Mouse (Mus musculus): Measurements from ENCODE around the gene Cbx2. TPM values are rescaled to one million over a fixed set of nuclear protein-coding genes. Genes with fewer than 3 reads are reported as not detected.

Cbx2 gene
- polyA plus RNA-seq, 1 experiment, result 2.1 TPM

DNA sequence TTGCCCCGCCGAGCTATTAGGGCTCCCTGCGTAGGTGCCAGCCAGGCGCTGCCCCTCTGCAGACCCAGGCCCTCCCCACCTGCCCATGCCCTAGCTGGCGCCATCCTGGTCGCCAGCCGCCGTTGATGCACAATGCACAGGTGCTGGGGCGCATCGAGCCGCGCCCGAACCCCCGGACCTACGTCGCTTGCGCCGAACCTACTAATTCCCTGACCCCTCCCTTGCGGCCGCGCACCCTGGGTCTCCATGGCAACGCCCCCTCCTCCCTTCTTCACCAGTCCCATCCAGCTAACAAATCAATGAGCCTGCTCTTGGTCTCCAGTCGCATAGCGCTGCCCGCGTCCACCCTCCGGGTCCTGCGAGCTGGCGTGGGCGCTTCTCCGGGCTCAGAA, 18.6 kb downstream of the Cbx2 start:
- peak overlapping the region; percentile 63 for H3K4me3 ChIP-seq (ENCODE audit: extremely low read depth, insufficient read depth, insufficient read length)
- no peak for TF ChIP-seq CTCF (IDR thresholded peaks at IDR 0.05; ENCODE audit: extremely low read depth, insufficient read depth, insufficient read length, insufficient replicate concordance)
- no peak for TF ChIP-seq POLR2A (IDR thresholded peaks at IDR 0.05; ENCODE audit: low read depth, low read length)
- WGBS, result under 1% methylated on average over 31 of the region's 31 CpGs
- H3K27me3 ChIP-seq (ENCODE audit: control insufficient read depth, insufficient read depth, low read length), result peaks cover 38% of the 10 kb centered on the region
- H3K36me3 ChIP-seq (ENCODE audit: control insufficient read depth, insufficient read depth, low read length), result peaks cover 8% of the 10 kb centered on the region; the same call in 1 of the 2 replicates
- peaks cover 24% of the 10 kb centered on the region for H3K4me1 ChIP-seq (ENCODE audit: control insufficient read depth, insufficient read depth, insufficient read length)
- H3K27ac ChIP-seq (ENCODE audit: insufficient read depth, low read length), result no peak overlapping the region
- no peak for DNase-seq (ENCODE audit: low read depth in 1 of 2, low spot score in 2 of 2)

DNA sequence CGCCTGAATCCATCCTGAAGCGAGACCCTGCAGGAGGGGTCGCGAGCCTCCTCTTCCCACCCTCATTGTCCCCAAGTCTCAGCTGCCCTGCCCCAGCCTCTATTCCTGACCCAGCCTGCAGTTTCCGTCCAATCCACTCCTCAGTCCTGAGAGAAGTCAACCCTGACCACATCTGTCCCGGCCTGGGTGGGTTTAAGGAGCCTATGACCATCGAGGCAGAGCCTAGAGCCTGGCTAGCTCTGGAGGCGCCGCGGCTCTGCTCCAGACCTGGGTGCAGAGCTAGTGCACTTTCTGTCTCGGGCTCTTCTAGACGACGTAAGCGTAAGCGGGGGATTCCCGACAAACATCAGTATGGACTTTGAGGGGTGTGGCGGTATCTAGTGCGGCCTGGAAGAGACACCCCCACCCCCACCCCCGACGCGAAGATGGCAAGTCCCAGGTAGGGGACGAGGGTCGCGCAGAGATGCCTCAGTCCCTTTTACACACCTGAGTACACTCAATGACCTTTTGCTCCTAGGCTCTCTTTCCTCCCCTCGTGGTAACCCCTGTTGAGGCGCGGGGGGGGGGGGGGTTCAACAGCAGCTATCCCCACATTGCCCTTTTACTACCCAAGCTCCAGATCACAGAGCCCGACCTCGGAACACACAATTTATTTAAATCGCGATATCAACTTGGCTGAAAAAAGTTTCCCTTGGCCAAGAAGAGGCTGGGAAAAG, 19.1 kb downstream of the Cbx2 start:
- DNase-seq (ENCODE audit: low read depth in 1 of 2, low spot score in 2 of 2), result no peak
- no peak overlapping the region for H3K27ac ChIP-seq (ENCODE audit: insufficient read depth, low read length)
- TF ChIP-seq POLR2A (IDR thresholded peaks at IDR 0.05; ENCODE audit: low read depth, low read length) (no peak), CTCF (IDR thresholded peaks at IDR 0.05; ENCODE audit: extremely low read depth, insufficient read depth, insufficient read length, insufficient replicate concordance) (no peak)
- peak overlapping the region; percentile 63; the same call in 1 of the 2 replicates for H3K4me3 ChIP-seq (ENCODE audit: extremely low read depth, insufficient read depth, insufficient read length)
- H3K27me3 ChIP-seq (ENCODE audit: control insufficient read depth, insufficient read depth, low read length), result peaks cover 43% of the 10 kb centered on the region
- H3K4me1 ChIP-seq (ENCODE audit: control insufficient read depth, insufficient read depth, insufficient read length), result peaks cover 30% of the 10 kb centered on the region
- WGBS, result 4% methylated on average over 31 of the region's 31 CpGs
- H3K36me3 ChIP-seq (ENCODE audit: control insufficient read depth, insufficient read depth, low read length), result peaks cover 8% of the 10 kb centered on the region; the same call in 1 of the 2 replicates

DNA sequence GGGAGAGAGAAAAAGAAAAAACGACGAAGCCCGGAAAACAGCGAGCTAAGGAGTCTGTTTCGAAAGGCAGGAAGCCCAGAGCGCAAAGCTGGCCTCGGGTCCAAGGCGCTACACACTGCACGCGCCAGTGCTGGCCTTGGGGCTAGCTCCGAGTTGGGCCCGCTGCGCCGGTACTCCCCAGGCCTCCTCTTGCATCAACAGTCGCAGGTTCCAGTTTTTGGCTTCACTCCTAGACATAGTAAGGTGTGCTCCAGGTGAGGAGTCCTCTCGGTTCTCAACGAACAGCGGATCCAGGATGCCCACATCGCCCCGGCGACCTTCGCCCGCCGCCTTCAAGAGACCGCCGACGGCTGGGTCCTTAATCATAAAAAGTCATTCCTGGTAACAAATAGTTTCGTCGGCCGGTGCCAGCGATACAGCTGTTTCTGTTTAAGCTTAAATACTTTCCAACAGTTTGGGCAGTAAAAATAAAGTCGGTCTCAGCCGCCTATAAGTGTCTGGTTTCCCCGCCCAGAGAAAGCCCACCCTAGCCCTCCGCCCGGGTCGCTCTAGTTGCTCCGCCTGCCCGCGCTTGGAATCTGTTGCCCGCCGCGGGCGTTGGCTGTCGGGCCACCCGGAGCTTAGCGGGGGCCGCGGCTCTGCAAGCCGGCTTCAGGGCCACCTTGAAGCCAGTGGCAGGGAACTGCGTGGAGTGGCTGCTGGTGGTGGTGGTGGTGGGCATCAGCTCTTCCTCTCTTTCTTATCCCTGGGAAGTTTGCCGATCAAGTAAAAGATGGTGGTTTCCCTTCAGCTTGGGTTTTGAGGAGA, 19.9 kb downstream of the Cbx2 start:
- Histone ChIP-seq H3K36me3 (ENCODE audit: control insufficient read depth, insufficient read depth, low read length) (peaks cover 6% of the 10 kb centered on the region; the same call in 1 of the 2 replicates), H3K4me1 (ENCODE audit: control insufficient read depth, insufficient read depth, insufficient read length) (peaks cover 33% of the 10 kb centered on the region), H3K4me3 (ENCODE audit: extremely low read depth, insufficient read depth, insufficient read length) (no peak overlapping the region), H3K27me3 (ENCODE audit: control insufficient read depth, insufficient read depth, low read length) (peaks cover 47% of the 10 kb centered on the region), H3K27ac (ENCODE audit: insufficient read depth, low read length) (no peak overlapping the region)
- TF ChIP-seq POLR2A (IDR thresholded peaks at IDR 0.05; ENCODE audit: low read depth, low read length) (no peak), CTCF (IDR thresholded peaks at IDR 0.05; ENCODE audit: extremely low read depth, insufficient read depth, insufficient read length, insufficient replicate concordance) (no peak)
- 4% methylated on average over 52 of the region's 52 CpGs for WGBS
- no peak for DNase-seq (ENCODE audit: low read depth in 1 of 2, low spot score in 2 of 2)

DNA sequence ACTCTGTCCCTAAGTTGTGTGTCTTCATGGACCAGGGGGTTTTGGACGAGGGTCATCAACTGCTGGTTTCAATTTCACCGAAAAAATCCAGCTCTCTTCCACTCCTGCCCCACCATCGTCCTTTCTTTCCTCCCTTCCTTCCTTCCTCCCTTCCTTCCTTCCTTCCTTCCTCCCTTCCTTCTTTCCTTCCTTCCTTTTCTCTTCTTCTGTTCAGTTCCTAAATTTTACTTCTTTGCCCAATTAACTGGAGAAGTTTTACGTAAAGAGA, 20.4 kb downstream of the Cbx2 start:
- H3K4me1 ChIP-seq (ENCODE audit: control insufficient read depth, insufficient read depth, insufficient read length), result peaks cover 38% of the 10 kb centered on the region
- no peak overlapping the region for H3K27ac ChIP-seq (ENCODE audit: insufficient read depth, low read length)
- H3K36me3 ChIP-seq (ENCODE audit: control insufficient read depth, insufficient read depth, low read length), result peaks cover 6% of the 10 kb centered on the region; the same call in 1 of the 2 replicates
- peaks cover 52% of the 10 kb centered on the region for H3K27me3 ChIP-seq (ENCODE audit: control insufficient read depth, insufficient read depth, low read length)
- no peak overlapping the region for H3K4me3 ChIP-seq (ENCODE audit: extremely low read depth, insufficient read depth, insufficient read length)
- 6% methylated on average over 4 of the region's 4 CpGs for WGBS
- DNase-seq (ENCODE audit: low read depth in 1 of 2, low spot score in 2 of 2), result no peak
- TF ChIP-seq POLR2A (IDR thresholded peaks at IDR 0.05; ENCODE audit: low read depth, low read length), result no peak
- no peak for TF ChIP-seq CTCF (IDR thresholded peaks at IDR 0.05; ENCODE audit: extremely low read depth, insufficient read depth, insufficient read length, insufficient replicate concordance)

DNA sequence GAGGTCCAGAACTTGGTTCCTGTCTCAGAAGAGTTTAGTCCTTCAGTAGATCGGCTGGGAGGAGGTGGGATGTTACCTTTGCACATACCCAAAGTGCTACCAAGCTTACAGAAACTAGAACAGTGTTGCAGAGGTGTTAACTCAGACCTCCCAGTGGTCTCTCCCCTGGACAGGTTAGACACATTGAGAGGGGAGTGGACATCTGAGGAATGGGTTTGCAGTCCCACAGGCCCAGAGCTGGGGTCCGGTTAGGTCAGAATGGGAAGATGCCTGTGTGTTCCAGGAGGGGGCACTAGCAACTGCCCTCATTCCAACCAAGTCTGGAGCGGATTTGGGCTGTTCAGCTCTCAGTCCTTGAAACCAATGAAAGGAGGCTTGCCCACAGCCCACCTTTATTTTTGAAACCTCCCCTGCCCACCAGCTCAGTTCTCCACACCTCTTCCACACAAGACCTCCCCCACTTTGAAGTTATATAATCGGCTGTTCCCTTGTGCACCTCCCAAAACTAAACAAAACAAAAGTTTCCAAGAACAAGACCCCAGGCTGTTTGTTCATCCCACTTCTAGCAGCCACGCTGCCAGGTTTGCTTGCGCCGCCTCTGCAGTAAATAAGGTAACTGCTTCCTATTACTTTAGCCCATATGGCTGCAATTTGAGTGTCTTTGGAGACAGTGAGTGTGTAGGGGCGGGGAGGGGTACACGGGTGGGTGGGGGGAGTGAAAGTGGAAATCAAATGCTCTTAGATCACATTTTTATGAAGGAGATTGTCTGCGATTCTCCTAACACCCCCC, 21.2 kb downstream of the Cbx2 start:
- H3K4me1 ChIP-seq (ENCODE audit: control insufficient read depth, insufficient read depth, insufficient read length), result peaks cover 38% of the 10 kb centered on the region
- H3K27me3 ChIP-seq (ENCODE audit: control insufficient read depth, insufficient read depth, low read length), result peaks cover 53% of the 10 kb centered on the region
- peaks cover under 1% of the 10 kb centered on the region; the same call in 1 of the 2 replicates for H3K36me3 ChIP-seq (ENCODE audit: control insufficient read depth, insufficient read depth, low read length)
- H3K27ac ChIP-seq (ENCODE audit: insufficient read depth, low read length), result no peak overlapping the region
- WGBS, result 9% methylated on average over 10 of the region's 10 CpGs
- DNase-seq (ENCODE audit: low read depth in 1 of 2, low spot score in 2 of 2), result no peak
- H3K4me3 ChIP-seq (ENCODE audit: extremely low read depth, insufficient read depth, insufficient read length), result no peak overlapping the region
- TF ChIP-seq CTCF (IDR thresholded peaks at IDR 0.05; ENCODE audit: extremely low read depth, insufficient read depth, insufficient read length, insufficient replicate concordance) (peak; percentile 45; the same call in 1 of the 2 replicates), POLR2A (IDR thresholded peaks at IDR 0.05; ENCODE audit: low read depth, low read length) (no peak)

DNA sequence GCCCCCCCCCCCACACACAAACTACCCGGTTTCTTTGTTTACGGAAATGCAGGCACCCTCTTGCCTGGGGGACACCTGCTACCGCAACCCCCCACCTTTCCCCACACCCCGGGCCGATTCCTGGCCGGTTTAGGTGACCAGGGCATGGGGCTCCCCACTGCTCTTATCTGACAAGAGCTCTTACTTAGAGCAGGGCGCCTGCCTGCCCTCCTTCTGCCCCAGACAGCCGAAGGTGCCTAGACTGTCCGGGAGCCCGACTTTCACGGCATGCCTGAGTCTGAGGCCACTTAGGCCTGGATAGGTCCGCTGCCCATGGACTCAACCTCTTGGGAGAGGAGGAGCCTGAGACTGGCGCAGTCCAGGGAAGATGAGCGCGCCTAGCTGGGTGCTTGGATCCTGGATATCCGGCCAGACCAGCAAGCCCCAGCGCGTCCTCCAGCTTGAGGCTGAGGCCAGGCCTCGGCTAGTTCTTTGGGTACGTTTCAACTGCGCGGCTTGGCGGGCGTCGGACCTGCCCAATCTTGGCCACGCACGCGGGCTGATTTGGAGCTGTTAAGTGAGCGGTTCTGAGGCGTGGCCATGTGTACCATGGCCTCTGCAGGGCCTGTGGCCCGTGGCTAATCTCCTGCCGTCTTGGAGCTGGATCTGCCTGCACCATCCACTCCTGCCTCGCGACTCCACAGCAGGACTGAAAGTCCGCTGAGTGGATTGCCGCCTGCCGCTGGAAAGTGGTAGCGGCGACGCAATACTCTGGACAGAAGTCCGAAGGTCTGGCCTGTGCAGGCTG, 22.0 kb downstream of the Cbx2 start:
- TF ChIP-seq CTCF (IDR thresholded peaks at IDR 0.05; ENCODE audit: extremely low read depth, insufficient read depth, insufficient read length, insufficient replicate concordance) (no peak), POLR2A (IDR thresholded peaks at IDR 0.05; ENCODE audit: low read depth, low read length) (no peak)
- Histone ChIP-seq H3K4me1 (ENCODE audit: control insufficient read depth, insufficient read depth, insufficient read length) (peaks cover 39% of the 10 kb centered on the region), H3K27ac (ENCODE audit: insufficient read depth, low read length) (no peak overlapping the region), H3K27me3 (ENCODE audit: control insufficient read depth, insufficient read depth, low read length) (peaks cover 56% of the 10 kb centered on the region), H3K4me3 (ENCODE audit: extremely low read depth, insufficient read depth, insufficient read length) (no peak overlapping the region), H3K36me3 (ENCODE audit: control insufficient read depth, insufficient read depth, low read length) (no peaks in the 10 kb centered on the region)
- 9% methylated on average over 41 of the region's 41 CpGs for WGBS
- DNase-seq (ENCODE audit: low read depth in 1 of 2, low spot score in 2 of 2), result no peak
